Mouse (Mus musculus): ENCODE data around the gene Coa6. TPM values are rescaled to one million over a fixed set of nuclear protein-coding genes. Genes with fewer than 3 reads are reported as not detected.

Gene Coa6
- 43.2 and 44.0 TPM in 2 replicates for polyA plus RNA-seq (2015; fragmentation: Nextera tagmentation; extraction: Ambion mirVana)

- H3K9ac ChIP-seq (replicated peaks; ENCODE audit: low read depth, low read length) = peak within 1 kb of the TSS; percentile 80
- peaks cover 12% of the 10 kb centered on the region for H3K4me1 ChIP-seq (replicated peaks; ENCODE audit: control insufficient read depth, insufficient read depth, low read length)
- no peaks in the 10 kb centered on the region for H3K27me3 ChIP-seq (replicated peaks; ENCODE audit: control insufficient read depth, insufficient read depth, low read length)
- peak within 1 kb of the TSS; percentile 62 for H3K27ac ChIP-seq (ENCODE audit: low read length)
- peak; percentile 99 for ATAC-seq
- H3K4me3 ChIP-seq (replicated peaks; ENCODE audit: low read length) = peak within 1 kb of the TSS; percentile 83
- H3K4me2 ChIP-seq (ENCODE audit: low read length) = peak within 1 kb of the TSS; percentile 89
- no peaks in the 10 kb centered on the region for H3K9me3 ChIP-seq (ENCODE audit: control insufficient read depth, low read length)
- WGBS = under 1% methylated on average over 61 of the region's 61 CpGs
- peaks cover 18% of the 10 kb centered on the region for H3K36me3 ChIP-seq (ENCODE audit: control insufficient read depth, insufficient read depth)
Observed at GRCm38 (mm10) chr8:126422174-126422919, at the start of gene Coa6. Gene Coa6 (plus strand): TSS chr8:126422515.

- Histone ChIP-seq H3K9me3 (ENCODE audit: control insufficient read depth, low read length) (no peaks in the 10 kb centered on the region), H3K36me3 (ENCODE audit: control insufficient read depth, insufficient read depth) (no peaks in the 10 kb centered on the region), H3K4me1 (replicated peaks; ENCODE audit: control insufficient read depth, insufficient read depth, low read length) (no peaks in the 10 kb centered on the region), H3K27me3 (replicated peaks; ENCODE audit: control insufficient read depth, insufficient read depth, low read length) (peaks cover 3% of the 10 kb centered on the region; the same call in 1 of the 2 replicates), H3K4me3 (replicated peaks; ENCODE audit: low read length) (no peak overlapping the region), H3K27ac (ENCODE audit: low read length) (no peak overlapping the region), H3K9ac (replicated peaks; ENCODE audit: low read depth, low read length) (no peak overlapping the region), H3K4me2 (ENCODE audit: low read length) (no peak overlapping the region)
- ATAC-seq = no peak
- WGBS = 85% methylated on average over 6 of the region's 6 CpGs
Observed at GRCm38 (mm10) chr8:126379580-126379979, 42.7 kb upstream of the Coa6 start.

GRCm38 (mm10) chr8:126380141-126380540 lies 42.2 kb upstream of the Coa6 start:
- H3K9me3 ChIP-seq (ENCODE audit: control insufficient read depth, low read length) = no peaks in the 10 kb centered on the region
- H3K36me3 ChIP-seq (ENCODE audit: control insufficient read depth, insufficient read depth) = no peaks in the 10 kb centered on the region
- H3K4me3 ChIP-seq (replicated peaks; ENCODE audit: low read length) = no peak overlapping the region
- H3K4me1 ChIP-seq (replicated peaks; ENCODE audit: control insufficient read depth, insufficient read depth, low read length) = no peaks in the 10 kb centered on the region
- no peak for ATAC-seq
- H3K4me2 ChIP-seq (ENCODE audit: low read length) = no peak overlapping the region
- 58% methylated on average over 2 of the region's 2 CpGs for WGBS
- no peak overlapping the region for H3K9ac ChIP-seq (replicated peaks; ENCODE audit: low read depth, low read length)
- peaks cover 3% of the 10 kb centered on the region; the same call in 1 of the 2 replicates for H3K27me3 ChIP-seq (replicated peaks; ENCODE audit: control insufficient read depth, insufficient read depth, low read length)
- no peak overlapping the region for H3K27ac ChIP-seq (ENCODE audit: low read length)

GRCm38 (mm10) chr8:126381299-126381698 lies 41.0 kb upstream of the Coa6 start:
- H3K36me3 ChIP-seq (ENCODE audit: control insufficient read depth, insufficient read depth) = no peaks in the 10 kb centered on the region
- ATAC-seq = no peak
- H3K9ac ChIP-seq (replicated peaks; ENCODE audit: low read depth, low read length) = no peak overlapping the region
- H3K4me3 ChIP-seq (replicated peaks; ENCODE audit: low read length) = no peak overlapping the region
- H3K27ac ChIP-seq (ENCODE audit: low read length) = no peak overlapping the region
- no peaks in the 10 kb centered on the region for H3K4me1 ChIP-seq (replicated peaks; ENCODE audit: control insufficient read depth, insufficient read depth, low read length)
- 86% methylated on average over 7 of the region's 7 CpGs for WGBS
- peaks cover 3% of the 10 kb centered on the region; the same call in 1 of the 2 replicates for H3K27me3 ChIP-seq (replicated peaks; ENCODE audit: control insufficient read depth, insufficient read depth, low read length)
- H3K9me3 ChIP-seq (ENCODE audit: control insufficient read depth, low read length) = no peaks in the 10 kb centered on the region
- H3K4me2 ChIP-seq (ENCODE audit: low read length) = no peak overlapping the region

GRCm38 (mm10) chr8:126382216-126382615 lies 40.1 kb upstream of the Coa6 start:
- H3K27ac ChIP-seq (ENCODE audit: low read length) = no peak overlapping the region
- no peak overlapping the region for H3K4me2 ChIP-seq (ENCODE audit: low read length)
- 39% methylated on average over 14 of the region's 14 CpGs for WGBS
- ATAC-seq = no peak
- H3K36me3 ChIP-seq (ENCODE audit: control insufficient read depth, insufficient read depth) = no peaks in the 10 kb centered on the region
- H3K4me3 ChIP-seq (replicated peaks; ENCODE audit: low read length) = no peak overlapping the region
- peaks cover 3% of the 10 kb centered on the region; the same call in 1 of the 2 replicates for H3K27me3 ChIP-seq (replicated peaks; ENCODE audit: control insufficient read depth, insufficient read depth, low read length)
- no peak overlapping the region for H3K9ac ChIP-seq (replicated peaks; ENCODE audit: low read depth, low read length)
- no peaks in the 10 kb centered on the region for H3K4me1 ChIP-seq (replicated peaks; ENCODE audit: control insufficient read depth, insufficient read depth, low read length)
- no peaks in the 10 kb centered on the region for H3K9me3 ChIP-seq (ENCODE audit: control insufficient read depth, low read length)

- no peak for ATAC-seq
- no peak overlapping the region for H3K27ac ChIP-seq (ENCODE audit: low read length)
- H3K4me3 ChIP-seq (replicated peaks; ENCODE audit: low read length) = no peak overlapping the region
- H3K36me3 ChIP-seq (ENCODE audit: control insufficient read depth, insufficient read depth) = no peaks in the 10 kb centered on the region
- H3K4me2 ChIP-seq (ENCODE audit: low read length) = no peak overlapping the region
- no peaks in the 10 kb centered on the region for H3K9me3 ChIP-seq (ENCODE audit: control insufficient read depth, low read length)
- peaks cover 3% of the 10 kb centered on the region; the same call in 1 of the 2 replicates for H3K27me3 ChIP-seq (replicated peaks; ENCODE audit: control insufficient read depth, insufficient read depth, low read length)
- no peak overlapping the region for H3K9ac ChIP-seq (replicated peaks; ENCODE audit: low read depth, low read length)
- 70% methylated on average over 5 of the region's 5 CpGs for WGBS
- H3K4me1 ChIP-seq (replicated peaks; ENCODE audit: control insufficient read depth, insufficient read depth, low read length) = no peaks in the 10 kb centered on the region
Observed at GRCm38 (mm10) chr8:126382749-126383148, 39.6 kb upstream of the Coa6 start.

- H3K9ac ChIP-seq (replicated peaks; ENCODE audit: low read depth, low read length) = no peak overlapping the region
- no peak overlapping the region for H3K4me2 ChIP-seq (ENCODE audit: low read length)
- no peaks in the 10 kb centered on the region for H3K27me3 ChIP-seq (replicated peaks; ENCODE audit: control insufficient read depth, insufficient read depth, low read length)
- H3K4me1 ChIP-seq (replicated peaks; ENCODE audit: control insufficient read depth, insufficient read depth, low read length) = 0 out of 2 replicates have a peak, but pooled peaks cover 3% of the 10 kb centered on the region
- no peaks in the 10 kb centered on the region for H3K36me3 ChIP-seq (ENCODE audit: control insufficient read depth, insufficient read depth)
- WGBS = 88% methylated on average over 4 of the region's 4 CpGs
- H3K9me3 ChIP-seq (ENCODE audit: control insufficient read depth, low read length) = no peaks in the 10 kb centered on the region
- ATAC-seq = no peak
- no peak overlapping the region for H3K27ac ChIP-seq (ENCODE audit: low read length)
- H3K4me3 ChIP-seq (replicated peaks; ENCODE audit: low read length) = no peak overlapping the region
Observed at GRCm38 (mm10) chr8:126387566-126387965, 34.7 kb upstream of the Coa6 start.

- no peaks in the 10 kb centered on the region for H3K36me3 ChIP-seq (ENCODE audit: control insufficient read depth, insufficient read depth)
- ATAC-seq = peak; percentile 70
- H3K4me1 ChIP-seq (replicated peaks; ENCODE audit: control insufficient read depth, insufficient read depth, low read length) = peaks cover 3% of the 10 kb centered on the region; the same call in 1 of the 2 replicates
- H3K9me3 ChIP-seq (ENCODE audit: control insufficient read depth, low read length) = no peaks in the 10 kb centered on the region
- no peaks in the 10 kb centered on the region for H3K27me3 ChIP-seq (replicated peaks; ENCODE audit: control insufficient read depth, insufficient read depth, low read length)
- no peak overlapping the region for H3K27ac ChIP-seq (ENCODE audit: low read length)
- no peak overlapping the region for H3K9ac ChIP-seq (replicated peaks; ENCODE audit: low read depth, low read length)
- H3K4me2 ChIP-seq (ENCODE audit: low read length) = no peak overlapping the region
- WGBS = 45% methylated on average over 2 of the region's 2 CpGs
- H3K4me3 ChIP-seq (replicated peaks; ENCODE audit: low read length) = no peak overlapping the region
Observed at GRCm38 (mm10) chr8:126391541-126391940, 30.8 kb upstream of the Coa6 start.

- no peak for ATAC-seq
- peaks cover 3% of the 10 kb centered on the region; the same call in 1 of the 2 replicates for H3K4me1 ChIP-seq (replicated peaks; ENCODE audit: control insufficient read depth, insufficient read depth, low read length)
- H3K27ac ChIP-seq (ENCODE audit: low read length) = no peak overlapping the region
- H3K9ac ChIP-seq (replicated peaks; ENCODE audit: low read depth, low read length) = no peak overlapping the region
- H3K4me3 ChIP-seq (replicated peaks; ENCODE audit: low read length) = no peak overlapping the region
- no peaks in the 10 kb centered on the region for H3K27me3 ChIP-seq (replicated peaks; ENCODE audit: control insufficient read depth, insufficient read depth, low read length)
- no peaks in the 10 kb centered on the region for H3K9me3 ChIP-seq (ENCODE audit: control insufficient read depth, low read length)
- H3K4me2 ChIP-seq (ENCODE audit: low read length) = no peak overlapping the region
- WGBS = 75% methylated on average over 9 of the region's 9 CpGs
- no peaks in the 10 kb centered on the region for H3K36me3 ChIP-seq (ENCODE audit: control insufficient read depth, insufficient read depth)
Observed at GRCm38 (mm10) chr8:126395386-126395785, 26.9 kb upstream of the Coa6 start.

Measured in forebrain, embryonic 16.5 days (tissue).